Mouse (Mus musculus): ENCODE measurements around the gene Haus3.

DNA sequence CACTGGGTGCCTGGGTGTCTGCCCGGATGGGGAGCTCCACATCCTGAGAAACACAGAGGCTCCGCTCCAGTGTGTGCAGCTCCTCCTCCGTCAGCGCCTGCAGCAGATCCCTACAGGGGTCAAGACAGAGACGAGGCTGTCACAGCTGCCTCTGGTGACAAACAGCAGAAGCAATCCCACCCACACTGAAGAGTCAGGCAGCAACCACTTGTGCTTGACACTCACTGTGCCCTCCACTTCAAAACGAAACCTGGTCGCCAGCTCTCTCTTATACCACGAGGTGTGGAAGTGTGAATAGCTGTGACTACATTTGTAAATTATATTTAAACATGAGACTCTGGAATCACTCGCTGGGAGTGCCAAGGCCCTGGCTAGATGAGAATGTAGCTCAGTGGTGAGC is 48.4 kb upstream of the Haus3 start:
- TF ChIP-seq POLR2A (IDR thresholded peaks at IDR 0.05; ENCODE audit: borderline replicate concordance, low read depth, low read length): no peak
- no peak for TF ChIP-seq CTCF (IDR thresholded peaks at IDR 0.05; ENCODE audit: low read depth, low read length)
